Mouse (Mus musculus) urinary bladder, postnatal 14 days (tissue): Measurements from ENCODE around the gene Ctsk.

Experiments used
- DNase-seq: peaks from one replicate; pipeline ENCODE4 v3.0.0; 2021; ENCODE audit warnings: low spot score

Ctsk gene

DNA sequence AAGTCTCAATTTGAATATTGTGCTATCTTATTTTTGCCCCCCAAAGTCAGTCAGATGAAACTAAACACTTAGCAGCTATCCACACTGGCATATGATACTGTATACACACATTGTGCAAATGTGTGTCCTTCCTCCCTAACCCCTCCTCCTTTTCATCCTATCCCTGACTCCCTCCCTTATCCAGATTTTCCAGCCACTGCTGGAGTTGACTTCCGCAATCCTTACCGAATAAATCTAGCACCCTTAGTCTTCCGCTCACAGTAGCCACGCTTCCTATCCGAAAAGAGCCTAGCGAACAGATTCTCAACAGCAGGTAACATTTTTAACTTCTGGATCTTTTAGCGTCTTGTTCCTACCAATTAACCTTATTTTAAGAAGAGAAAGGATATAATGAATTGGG is at the start of gene Ctsk:
Gene Ctsk (plus strand): TSS at position 233 of the 400 bp plus-strand sequence.
- DNase-seq, result no peak

DNA sequence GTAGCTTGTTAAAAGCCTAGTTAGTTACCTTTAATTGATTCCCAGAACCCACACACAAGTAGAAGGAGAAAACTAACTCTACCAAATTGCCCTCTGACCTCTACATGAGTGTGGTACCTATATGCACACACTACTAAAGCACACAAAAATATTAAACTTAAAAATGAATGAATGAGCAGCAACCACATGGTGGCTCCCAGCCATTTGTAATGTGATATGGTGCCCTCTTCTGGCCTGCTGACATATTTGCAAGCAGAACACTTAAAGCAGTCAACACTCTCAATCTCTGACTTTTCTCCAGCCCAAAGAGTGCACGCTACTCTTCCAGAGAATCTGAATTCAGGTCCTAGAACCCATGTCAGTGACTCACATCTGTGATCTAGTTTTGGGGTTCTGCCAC is 48.6 kb upstream of the Ctsk start:
- DNase-seq, result peak; percentile 44

DNA sequence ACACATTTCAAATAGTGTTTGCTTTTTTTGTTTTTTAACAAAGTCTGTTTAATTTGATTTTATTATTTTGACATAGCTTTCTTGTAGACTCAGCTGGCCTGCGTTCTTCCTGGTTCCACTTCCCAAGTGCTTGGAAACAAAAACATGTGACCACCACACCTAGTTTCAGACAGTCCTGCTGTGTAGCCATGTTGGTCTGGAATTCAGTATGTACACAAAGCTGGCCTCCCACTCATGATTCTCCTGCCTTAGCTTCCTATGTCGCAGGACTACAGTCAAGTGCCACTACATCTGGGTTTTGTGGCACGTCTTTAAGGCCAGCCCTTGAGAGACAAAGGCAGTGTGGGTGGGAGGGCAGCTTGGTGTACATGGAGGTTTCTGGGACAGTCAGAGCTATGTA is 48.1 kb upstream of the Ctsk start:
- no peak for DNase-seq

DNA sequence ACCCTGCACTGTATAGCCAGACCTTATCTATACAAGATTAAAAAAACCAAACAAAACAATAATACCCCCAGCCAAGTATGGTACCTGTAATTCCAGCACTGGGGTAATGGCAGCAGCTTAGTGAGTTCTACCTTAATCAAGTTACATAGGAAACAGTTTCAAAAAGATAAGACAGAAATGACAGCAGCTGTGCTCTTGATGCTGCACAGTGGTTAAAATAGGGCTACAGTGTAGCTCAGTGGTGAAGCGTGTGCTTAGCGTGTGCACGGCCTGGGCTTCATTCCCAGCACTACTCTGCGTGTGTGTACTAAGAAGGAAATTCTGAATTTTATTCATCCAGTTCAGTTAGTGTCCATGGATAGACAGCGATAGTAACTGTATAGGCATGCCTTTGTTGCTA is 42.7 kb upstream of the Ctsk start:
- no peak for DNase-seq

DNA sequence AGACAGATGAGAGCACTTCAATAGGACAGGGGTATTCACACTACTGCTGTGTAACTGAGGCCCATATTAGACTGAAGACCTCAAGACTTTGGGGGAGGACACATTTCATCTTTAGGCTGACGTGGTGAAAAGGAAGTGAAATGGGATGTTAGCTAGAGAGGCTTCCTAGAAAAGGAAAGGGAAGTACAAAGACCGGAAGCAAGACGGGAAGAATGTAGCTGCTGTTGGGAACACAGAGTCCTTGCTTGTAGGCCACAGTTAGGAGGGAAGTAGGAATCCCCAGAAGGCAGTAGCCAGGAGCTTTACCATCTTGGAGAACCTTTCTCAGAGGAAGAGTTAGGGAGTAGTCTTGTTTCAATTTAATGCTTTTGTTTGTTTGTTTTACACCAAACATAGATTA is 41.3 kb upstream of the Ctsk start:
- no peak for DNase-seq

DNA sequence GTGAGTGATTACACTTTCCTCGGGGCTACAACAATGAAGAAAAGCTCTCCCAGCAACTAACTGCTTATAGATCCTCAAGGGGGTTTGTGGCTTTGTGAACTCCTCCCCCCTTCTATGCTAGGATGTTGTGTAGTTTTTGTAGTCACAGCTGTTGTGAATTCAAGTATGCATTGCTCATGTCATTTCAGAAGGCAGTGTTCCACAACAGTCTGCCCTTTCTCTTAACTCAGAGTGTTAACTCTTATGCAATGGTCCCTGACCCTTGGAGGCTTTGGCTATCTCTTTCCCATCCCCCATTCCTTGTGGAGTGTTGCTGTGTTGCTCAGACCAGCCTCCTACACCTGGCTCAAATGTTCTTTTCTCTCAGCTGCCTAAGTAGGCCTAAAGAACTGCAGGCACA is 39.7 kb upstream of the Ctsk start:
- DNase-seq, result no peak

DNA sequence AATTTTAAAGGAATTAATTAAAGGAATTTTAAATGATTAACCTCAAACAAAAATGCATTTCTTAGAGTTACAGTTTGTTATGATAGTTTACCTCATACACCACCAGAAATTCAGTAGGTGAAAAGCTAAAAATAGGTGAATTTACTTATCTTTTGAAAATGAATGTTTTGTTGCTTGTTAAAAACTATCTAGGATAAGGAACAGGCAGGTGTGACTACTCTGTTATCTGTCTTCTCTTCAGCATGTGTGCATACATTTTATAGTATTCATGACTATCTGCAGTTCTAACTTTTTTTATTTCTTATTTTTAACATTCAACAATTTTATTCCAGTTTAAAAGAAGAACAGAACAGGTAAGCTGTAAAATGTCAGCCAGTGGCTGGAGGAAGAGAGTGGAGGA is 35.2 kb upstream of the Ctsk start:
- DNase-seq, result no peak

DNA sequence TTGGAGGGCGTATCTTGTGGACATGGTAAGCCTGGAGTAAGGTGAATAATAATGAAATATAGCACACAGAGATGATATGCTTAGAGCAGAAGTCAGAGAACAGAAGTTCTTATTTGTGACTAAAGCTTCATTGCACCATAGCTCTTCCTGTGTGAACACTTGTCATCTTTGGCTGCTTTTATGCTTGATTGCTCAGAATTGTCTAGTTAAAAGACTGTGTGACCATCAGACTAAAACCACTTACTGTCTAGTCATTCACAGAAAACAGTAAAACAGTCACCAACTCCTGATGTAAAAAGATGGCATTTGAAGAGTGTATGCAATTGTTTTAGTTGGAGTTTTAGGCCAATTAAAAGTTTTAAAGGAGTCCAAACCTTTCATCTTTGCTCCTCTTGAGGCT is 20.1 kb upstream of the Ctsk start:
- no peak for DNase-seq

DNA sequence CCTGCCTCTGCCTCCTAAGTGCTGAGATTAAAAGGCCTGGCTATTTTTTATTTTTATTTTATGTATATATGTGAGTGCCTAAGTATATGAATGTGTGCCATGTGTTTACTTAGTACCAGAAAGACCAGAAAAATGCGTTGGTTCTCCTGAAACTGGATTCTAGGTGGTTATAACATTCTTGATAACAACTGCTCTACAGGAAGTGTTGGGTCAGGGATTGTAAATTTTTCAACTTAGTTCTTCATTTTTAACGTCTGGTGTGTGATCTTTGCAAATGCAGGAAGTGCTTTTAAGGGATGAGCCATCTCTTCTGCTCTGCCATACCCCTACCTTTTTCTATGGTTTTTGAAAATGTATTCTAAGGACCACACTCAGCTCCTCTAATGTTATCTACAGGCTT is 12.6 kb upstream of the Ctsk start:
- DNase-seq, result no peak

DNA sequence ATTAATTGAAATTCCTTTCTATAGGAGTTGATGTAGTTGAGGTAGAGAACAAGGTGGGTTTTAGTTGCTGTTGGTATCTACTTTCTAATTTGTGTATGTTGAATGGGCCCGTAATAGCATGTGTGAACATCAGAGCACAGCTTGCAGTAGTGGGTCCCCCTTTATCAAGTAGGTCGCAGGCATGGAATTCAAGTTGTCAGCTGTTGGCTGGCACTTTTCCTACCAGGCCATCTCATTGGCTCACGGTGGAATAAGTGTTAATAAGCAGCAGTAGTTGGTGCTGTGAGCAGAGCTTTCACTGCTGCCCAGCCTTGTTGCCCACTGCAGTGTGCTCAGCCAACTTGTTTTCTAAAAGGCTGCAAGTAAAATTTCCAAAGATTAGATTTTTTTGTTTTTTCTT is 10.4 kb upstream of the Ctsk start:
- no peak for DNase-seq

DNA sequence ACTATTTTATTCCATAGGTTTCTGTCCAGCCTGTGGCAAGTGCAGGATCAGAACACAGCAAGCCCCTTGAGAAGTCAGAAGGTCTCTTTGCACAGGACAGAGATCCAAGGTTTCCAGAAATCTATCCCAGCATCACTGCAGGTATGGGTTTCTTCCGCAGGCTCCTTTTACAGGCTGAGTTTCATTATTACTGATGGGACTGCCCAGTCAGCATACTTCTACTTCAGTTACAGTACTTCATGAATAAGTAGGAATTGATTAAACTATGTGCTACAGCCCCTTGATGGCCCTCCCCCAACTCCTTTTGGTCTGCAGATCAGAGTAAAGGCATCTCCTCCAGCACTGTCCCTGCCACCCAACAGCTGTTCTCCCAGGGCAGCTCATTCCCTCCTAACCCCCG is 8.8 kb upstream of the Ctsk start:
- DNase-seq, result no peak

DNA sequence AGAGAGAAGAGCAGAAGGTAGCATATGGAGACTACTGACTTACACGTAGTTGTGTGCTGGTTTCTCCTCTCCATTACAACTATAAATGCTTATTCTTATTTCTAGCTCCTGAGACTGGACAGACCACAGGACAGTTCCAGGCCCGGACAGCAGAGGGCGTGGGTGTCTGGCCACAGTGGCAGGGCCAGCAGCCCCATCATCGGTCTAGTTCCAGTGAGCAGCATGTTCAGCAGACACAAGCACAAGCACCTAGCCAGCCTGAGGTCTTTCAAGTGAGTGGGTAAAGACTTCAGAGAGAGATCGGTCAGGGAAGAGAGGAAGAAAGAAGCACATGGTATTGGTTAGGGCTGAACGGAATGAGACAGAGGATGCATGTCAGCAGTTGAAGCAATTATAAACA is 4.7 kb upstream of the Ctsk start:
- peak; percentile 56 for DNase-seq

DNA sequence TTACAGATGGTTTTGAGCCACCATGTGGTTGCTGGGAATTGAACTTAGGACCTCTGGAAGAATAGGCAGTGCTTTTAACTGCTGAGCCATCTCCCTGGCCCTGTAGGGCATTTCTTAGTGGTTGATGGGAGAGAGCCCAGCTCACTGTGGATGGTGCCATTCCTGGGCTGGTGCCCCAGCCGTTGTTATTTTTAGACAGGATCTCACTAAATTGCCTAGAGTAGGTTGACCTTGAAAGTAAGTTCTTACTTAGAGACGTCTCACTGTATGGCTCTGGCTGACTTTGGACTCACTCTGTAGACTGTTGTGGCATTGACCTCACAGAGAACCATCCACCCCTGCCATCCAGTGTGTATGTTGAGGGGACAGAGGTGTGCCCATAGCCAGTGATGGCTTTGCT is 827 bp upstream of the Ctsk start:
- DNase-seq, result no peak

DNA sequence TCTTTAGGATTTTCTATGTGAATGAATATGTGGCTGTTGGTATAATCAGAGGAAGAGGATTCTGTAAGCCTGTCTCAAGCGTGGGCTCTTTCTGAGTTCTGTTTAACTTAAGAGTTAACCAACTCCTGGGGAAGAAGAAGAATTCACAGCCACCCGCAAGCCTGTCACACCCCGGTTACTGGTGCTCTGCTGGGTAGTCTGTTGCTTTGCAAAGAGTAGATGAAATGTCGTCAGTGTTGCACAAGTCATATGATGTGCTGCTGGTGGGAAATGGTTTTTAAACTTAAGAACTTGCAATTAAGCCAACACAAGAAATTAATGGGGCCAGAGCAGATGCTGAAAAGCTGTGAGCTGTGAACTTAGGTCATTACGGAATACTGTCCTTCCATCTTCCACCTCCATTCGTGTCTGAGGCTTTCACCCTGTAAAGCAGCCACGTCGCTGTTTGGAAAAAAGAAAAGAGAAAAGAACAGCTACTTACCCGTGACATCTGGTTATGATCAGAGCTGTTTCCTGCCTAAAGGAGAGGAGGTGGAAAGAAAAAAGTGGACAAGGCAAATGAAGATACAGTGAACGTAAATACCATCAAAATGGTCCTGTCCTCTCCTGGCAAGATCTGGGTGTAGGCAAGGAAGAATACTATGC is 562 bp downstream of the Ctsk start:
- DNase-seq, result no peak

DNA sequence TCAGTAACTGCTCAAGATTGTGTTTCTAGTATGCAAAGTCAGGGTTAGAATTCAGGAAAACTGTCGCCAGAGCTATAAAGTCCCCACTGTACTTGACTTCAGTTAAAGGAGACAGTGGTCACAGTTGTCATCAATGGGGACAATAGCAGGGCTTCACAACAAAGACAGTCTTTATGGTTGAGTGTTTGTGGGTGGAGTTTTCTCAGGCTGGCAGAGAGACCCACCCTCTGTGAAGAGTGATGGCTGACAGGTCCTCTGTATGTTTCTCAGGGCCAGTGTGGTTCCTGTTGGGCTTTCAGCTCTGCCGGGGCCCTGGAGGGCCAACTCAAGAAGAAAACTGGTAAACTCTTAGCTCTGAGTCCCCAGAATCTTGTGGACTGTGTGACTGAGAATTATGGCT is 3.3 kb downstream of the Ctsk start:
- DNase-seq, result no peak

DNA sequence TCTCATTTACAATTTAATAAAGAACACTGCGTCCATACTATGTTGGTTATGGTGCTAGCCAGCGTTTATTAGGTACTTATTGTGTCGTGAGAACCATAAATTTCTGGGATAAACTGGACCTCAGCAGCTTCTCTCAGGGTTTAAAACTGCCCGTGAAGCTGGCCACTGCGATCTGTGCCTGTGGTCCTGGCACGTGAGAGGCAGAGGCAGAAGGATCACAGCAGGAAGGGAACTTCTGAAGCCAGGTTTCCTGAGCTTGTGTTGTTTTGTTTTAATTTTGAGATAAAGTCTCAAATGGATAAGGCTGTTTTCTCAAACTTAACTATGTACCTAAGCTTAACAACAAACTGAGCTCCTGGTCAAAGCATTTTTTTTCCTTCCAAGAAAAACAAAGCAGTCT is 10.3 kb downstream of the Ctsk start:
- no peak for DNase-seq

DNA sequence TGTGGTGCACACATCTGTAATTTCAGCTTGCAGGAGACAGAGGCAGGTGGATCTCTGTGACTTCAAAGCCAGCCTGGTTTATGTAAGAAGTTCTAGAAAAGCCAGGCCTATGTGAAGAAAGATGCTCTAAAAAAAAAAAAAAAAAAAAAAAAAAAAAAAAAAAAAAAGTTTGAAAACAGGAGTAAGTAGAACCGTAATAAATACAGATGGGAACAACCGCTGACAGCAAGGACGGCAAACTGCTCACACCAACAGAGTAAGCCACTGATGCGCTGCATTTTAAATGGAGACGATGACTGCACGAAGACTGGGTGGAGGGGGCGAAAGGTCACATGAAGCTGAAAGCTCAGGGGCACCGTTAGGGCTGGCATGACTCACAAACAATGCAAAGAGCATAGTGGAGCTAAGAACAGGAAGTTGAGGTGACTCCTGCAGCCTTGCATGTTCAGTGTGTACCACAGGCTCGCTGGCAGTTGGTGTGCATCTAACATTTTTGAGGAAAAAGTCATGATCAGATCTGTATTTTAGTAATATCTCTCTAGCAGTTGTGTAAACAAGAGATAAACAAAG is 12.6 kb downstream of the Ctsk start:
- DNase-seq, result no peak

DNA sequence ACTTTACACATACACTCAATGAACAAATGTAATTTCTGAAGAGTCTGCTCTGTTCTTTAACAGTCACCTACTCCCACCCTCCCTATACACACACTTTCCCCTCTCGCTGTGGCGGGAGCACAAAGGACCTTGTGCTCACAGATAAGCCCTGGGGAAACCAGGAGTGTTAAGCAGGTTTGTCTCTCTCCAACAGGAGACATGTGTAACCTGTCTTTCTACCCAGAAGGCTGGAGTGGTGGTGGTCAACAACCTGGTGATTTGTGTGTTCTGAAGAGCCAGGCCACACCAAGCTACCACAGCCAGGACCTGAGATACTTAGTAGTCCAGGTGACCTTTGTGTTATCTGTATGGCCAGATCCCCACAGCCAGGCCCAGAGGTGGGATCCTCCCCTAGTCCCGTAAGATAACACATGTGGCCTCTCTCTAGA is 17.6 kb downstream of the Ctsk start:
- no peak for DNase-seq

DNA sequence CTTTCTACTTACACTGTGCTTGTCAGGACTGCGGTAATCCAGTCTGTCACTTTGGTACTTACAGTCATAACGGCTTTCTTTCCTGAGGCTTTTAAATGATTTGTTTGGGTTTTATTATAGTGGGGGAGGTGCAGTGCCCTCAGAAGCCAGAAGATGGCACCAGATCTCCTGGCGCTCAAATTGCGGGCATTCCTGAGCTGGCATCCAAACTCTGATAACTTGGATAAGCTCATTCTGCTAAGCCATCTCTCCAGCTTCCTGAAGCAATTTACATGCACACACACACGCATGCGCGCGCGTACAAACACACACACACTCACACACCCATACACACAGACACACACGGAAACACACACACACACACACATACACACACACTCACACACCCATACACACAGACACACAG is 18.4 kb downstream of the Ctsk start:
- peak; percentile 63 for DNase-seq

DNA sequence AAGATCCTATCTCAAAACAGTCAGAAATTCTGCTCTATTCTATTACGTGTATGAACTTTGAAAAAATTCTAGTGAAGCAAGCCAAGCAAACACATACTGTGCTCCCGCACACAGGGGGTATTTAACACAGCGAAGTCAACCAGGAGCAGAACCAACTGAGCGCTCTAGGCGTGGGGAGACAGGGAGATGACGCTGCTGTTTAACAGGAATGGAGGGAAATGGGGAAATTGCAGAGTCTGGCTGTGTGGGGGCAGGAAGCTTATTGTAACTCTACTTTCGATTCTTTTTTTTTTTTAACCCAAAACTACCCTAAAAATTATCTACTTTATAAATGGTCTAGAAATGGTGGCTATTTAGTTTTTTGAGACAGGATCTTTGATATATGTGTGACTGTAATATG is 19.8 kb downstream of the Ctsk start:
- no peak for DNase-seq

DNA sequence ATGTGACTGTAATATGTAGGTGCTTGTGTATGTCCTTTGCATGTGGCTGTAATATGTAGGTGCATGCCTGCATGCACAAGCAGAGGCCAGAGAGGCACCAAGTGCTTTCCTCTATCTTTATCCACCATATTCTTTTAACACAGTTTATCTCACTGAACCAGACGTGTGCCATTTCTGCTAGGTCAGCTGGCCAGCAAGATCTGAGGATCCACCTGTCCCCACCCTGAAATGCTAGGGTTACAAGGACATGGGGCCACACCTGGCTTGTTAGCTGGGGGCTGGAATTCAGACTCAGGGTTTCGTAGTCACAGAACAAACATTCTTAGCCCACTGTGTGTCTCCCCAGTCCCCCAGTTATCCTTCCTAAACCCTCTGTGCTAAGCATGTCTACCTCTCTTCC is 20.3 kb downstream of the Ctsk start:
- no peak for DNase-seq

DNA sequence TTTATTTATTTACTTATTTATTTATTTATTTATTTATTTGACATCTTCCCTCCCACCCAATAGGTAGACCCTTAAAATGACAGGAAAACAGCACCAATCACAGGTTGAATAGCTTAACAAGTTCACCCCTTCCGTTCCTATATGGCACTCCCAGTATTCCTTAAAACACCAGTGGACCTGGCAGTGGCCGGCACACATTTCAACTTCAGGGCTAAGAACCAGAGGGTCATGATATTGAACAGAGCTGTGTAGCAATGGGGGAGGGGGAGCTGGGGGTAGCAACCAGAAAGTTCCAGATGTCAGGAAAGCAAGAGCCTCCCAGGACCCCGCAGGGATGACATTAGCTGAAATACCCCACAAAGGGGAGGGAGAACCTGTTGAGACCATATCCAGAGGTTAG is 21.0 kb downstream of the Ctsk start:
- DNase-seq, result no peak

DNA sequence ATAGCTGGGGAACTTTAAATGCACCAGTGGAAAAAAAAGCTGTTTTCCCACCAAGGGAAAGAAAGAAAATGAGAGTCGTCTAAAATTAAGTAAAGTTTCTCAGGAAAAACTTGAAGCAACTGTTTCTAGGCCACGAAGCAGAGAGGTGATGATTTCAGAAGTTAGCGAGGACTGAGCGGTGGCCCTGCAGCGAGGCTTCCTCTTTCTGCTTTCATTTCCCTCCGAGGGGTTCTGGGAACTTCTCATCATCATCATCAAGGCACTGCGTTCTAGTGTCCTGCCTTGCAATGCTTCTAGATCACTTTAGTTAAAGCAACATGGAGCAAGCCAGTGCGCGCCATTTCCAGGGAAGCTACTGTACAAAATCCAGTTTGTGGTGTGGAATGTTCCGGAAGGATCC is 22.1 kb downstream of the Ctsk start:
- DNase-seq, result no peak

DNA sequence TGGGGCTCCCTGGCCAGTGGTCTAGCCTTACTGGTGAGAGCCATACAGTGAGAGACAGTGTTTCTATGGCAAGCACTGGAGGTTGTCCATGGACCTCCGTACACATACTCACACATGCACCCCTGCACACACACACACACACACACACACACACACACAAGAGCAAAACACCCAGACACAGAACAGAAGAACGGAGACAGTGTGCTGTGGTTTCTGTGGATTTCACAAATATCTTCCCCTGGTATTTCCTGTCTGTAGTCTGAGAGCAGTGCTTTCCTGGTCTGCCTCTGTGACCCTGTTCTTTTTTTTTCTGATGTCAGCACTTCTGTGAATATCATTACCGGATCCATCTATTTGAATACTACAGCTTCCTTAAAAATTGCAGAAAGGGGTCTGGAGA is 24.6 kb downstream of the Ctsk start:
- no peak for DNase-seq

DNA sequence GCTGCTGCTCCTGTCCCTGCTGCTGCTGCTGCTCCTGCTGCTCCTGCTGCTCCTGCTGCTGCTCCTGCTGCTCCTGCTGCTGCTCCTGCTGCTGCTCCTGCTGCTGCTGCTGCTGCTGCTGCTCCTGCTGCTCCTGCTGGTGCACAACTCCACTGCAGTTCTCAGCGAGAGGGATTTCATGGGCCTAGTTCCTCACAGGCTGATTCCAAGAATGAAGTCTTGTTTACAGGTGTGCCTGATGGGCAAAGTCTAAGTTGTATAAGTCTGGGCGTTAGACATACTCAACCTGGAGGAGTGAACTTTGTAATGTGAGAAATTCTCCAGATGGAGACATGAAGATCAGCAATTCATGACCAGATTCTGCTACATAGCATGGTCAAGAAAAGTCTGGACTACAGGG is 25.6 kb downstream of the Ctsk start:
- DNase-seq, result no peak
